Mouse (Mus musculus) forelimb bud, embryonic 11.5 days (tissue): ENCODE data around the gene Nacad.
A peak's percentile ranks its signal among the peaks of the same experiment; 100 is the strongest.
"Not testable (repeated sequence)": the region's sequence is repeated elsewhere in the genome, so short reads cannot be mapped to it uniquely, and the experiment has no call there.

Source experiments
- DNase-seq: peaks from one replicate; pipeline ENCODE4 v3.0.0-alpha.2; 2012; ENCODE audit warnings: low read depth, low spot score

Nacad gene

GRCm38 (mm10) chr11:6605491-6606399 lies at the start of gene Nacad:
Nacad (minus strand) TSS chr11:6606053.
- peak; percentile 29 for DNase-seq

GRCm38 (mm10) chr11:6654903-6655302 lies 49.0 kb upstream of the Nacad start:
- DNase-seq: peak; percentile 87

GRCm38 (mm10) chr11:6652978-6653377 lies 47.1 kb upstream of the Nacad start:
- not testable (repeated sequence) for DNase-seq

GRCm38 (mm10) chr11:6650519-6650918 lies 44.7 kb upstream of the Nacad start:
- DNase-seq: no peak

GRCm38 (mm10) chr11:6647831-6648724 lies 42.2 kb upstream of the Nacad start:
- no peak for DNase-seq

GRCm38 (mm10) chr11:6644566-6644965 lies 38.7 kb upstream of the Nacad start:
- no peak for DNase-seq

- no peak for DNase-seq
These were observed 33.2 kb upstream of the Nacad start for GRCm38 (mm10) chr11:6639072-6639471.

GRCm38 (mm10) chr11:6638537-6638936 lies 32.7 kb upstream of the Nacad start, which contains the start of gene Wap:
Wap (minus strand) TSS chr11:6638637.
- no peak for DNase-seq

GRCm38 (mm10) chr11:6636150-6636549 lies 30.3 kb upstream of the Nacad start:
- no peak for DNase-seq

GRCm38 (mm10) chr11:6629655-6630054 lies 23.8 kb upstream of the Nacad start:
- DNase-seq: no peak

- DNase-seq: peak; percentile 40
These were observed 22.7 kb upstream of the Nacad start for GRCm38 (mm10) chr11:6628568-6628967.

- no peak for DNase-seq
These were observed 21.9 kb upstream of the Nacad start for GRCm38 (mm10) chr11:6627731-6628130.

- no peak for DNase-seq
These were observed 20.5 kb upstream of the Nacad start for GRCm38 (mm10) chr11:6626388-6626772.

GRCm38 (mm10) chr11:6625478-6626387 lies 19.9 kb upstream of the Nacad start, which contains the start of gene Tbrg4:
Tbrg4 (minus strand) TSS chr11:6626067.
- DNase-seq: peak; percentile 96

GRCm38 (mm10) chr11:6624619-6625382 lies 18.9 kb upstream of the Nacad start:
- no peak for DNase-seq

- no peak for DNase-seq
These were observed 17.9 kb upstream of the Nacad start for GRCm38 (mm10) chr11:6623704-6624103.

GRCm38 (mm10) chr11:6615250-6616205 lies 9.7 kb upstream of the Nacad start:
- DNase-seq: no peak

- no peak for DNase-seq
These were observed 802 bp downstream of the Nacad start for GRCm38 (mm10) chr11:6605021-6605481.

GRCm38 (mm10) chr11:6604604-6604936 lies 1.3 kb downstream of the Nacad start:
- no peak for DNase-seq
